Mouse (Mus musculus): ENCODE measurements at regions not wholly inside any gene's neighbourhood (a gene's known extent, or its start where the extent isn't known, plus 50 kb on each side); places are given as distances from the start of the nearest gene placed in this dataset.
"Not testable (repeated sequence)": the region's sequence is repeated elsewhere in the genome, so short reads cannot be mapped to it uniquely, and the experiment has no call there.

DNA sequence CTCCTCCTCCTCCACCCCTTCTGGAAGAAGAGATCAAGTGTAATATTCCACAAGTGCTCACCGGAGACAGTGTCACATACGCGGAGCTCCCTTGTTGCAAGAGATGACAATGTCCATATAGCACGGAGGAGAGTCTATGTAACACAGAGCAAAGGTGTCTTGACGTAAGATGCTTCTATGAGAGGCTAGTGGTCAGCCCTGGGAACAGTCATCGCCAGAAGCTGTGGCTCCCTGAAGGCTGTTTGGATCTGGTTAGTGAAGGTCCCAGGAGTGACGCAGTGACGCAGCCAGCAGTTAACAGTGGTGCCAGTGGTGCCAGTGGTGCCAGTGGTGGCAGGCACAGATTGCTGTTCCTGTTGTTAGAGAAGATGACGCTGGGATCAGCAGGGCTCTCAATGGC, 66.9 kb downstream of the Twistnb start:
- Histone ChIP-seq H3K27ac (no peak overlapping the region), H3K4me3 (no peak overlapping the region), H3K9me3 (no peaks in the 10 kb centered on the region), H3K9ac (no peak overlapping the region), H3K4me1 (no peaks in the 10 kb centered on the region), H3K27me3 (no peaks in the 10 kb centered on the region), H3K36me3 (no peaks in the 10 kb centered on the region), H3K4me2 (no peak overlapping the region)
- ATAC-seq (ENCODE audit: borderline replicate concordance, extremely low read depth, low FRiP score, low TSS enrichment) = no peak
- WGBS = 85% methylated on average over 9 of the region's 9 CpGs

GRCm38 (mm10) chr12:33497319-33497892, 68.0 kb downstream of the Twistnb start:
- H3K9ac ChIP-seq = no peak overlapping the region
- H3K4me3 ChIP-seq = no peak overlapping the region
- no peaks in the 10 kb centered on the region for H3K36me3 ChIP-seq
- H3K4me1 ChIP-seq = no peaks in the 10 kb centered on the region
- H3K9me3 ChIP-seq = no peaks in the 10 kb centered on the region
- no peak overlapping the region for H3K27ac ChIP-seq
- no peak for ATAC-seq (ENCODE audit: borderline replicate concordance, extremely low read depth, low FRiP score, low TSS enrichment)
- H3K4me2 ChIP-seq = no peak overlapping the region; the same call in 1 of the 2 replicates
- no peaks in the 10 kb centered on the region for H3K27me3 ChIP-seq
- WGBS = 28% methylated on average over 11 of the region's 11 CpGs

GRCm38 (mm10) chr12:33541566-33541965, 112.1 kb downstream of the Twistnb start:
- WGBS = 95% methylated on average over 7 of the region's 7 CpGs
- Histone ChIP-seq H3K9ac (no peak overlapping the region), H3K36me3 (no peaks in the 10 kb centered on the region), H3K4me3 (no peak overlapping the region), H3K4me1 (no peaks in the 10 kb centered on the region), H3K9me3 (no peaks in the 10 kb centered on the region), H3K27me3 (no peaks in the 10 kb centered on the region), H3K4me2 (no peak overlapping the region), H3K27ac (no peak overlapping the region)
- no peak for ATAC-seq (ENCODE audit: borderline replicate concordance, extremely low read depth, low FRiP score, low TSS enrichment)

- H3K27ac ChIP-seq; H3K4me3 ChIP-seq; H3K4me1 ChIP-seq; H3K4me2 ChIP-seq; H3K27me3 ChIP-seq; ATAC-seq (ENCODE audit: borderline replicate concordance, extremely low read depth, low FRiP score, low TSS enrichment); H3K36me3 ChIP-seq; H3K9ac ChIP-seq; H3K9me3 ChIP-seq: not testable (repeated sequence)
- WGBS = 41% methylated on average over 7 of the region's 7 CpGs
These were observed 122.2 kb downstream of the Twistnb start for GRCm38 (mm10) chr12:33551660-33552059.

- no peaks in the 10 kb centered on the region for H3K4me1 ChIP-seq
- H3K36me3 ChIP-seq = no peaks in the 10 kb centered on the region
These were observed 122.8 kb downstream of the Twistnb start for GRCm38 (mm10) chr12:33552231-33552630.

DNA sequence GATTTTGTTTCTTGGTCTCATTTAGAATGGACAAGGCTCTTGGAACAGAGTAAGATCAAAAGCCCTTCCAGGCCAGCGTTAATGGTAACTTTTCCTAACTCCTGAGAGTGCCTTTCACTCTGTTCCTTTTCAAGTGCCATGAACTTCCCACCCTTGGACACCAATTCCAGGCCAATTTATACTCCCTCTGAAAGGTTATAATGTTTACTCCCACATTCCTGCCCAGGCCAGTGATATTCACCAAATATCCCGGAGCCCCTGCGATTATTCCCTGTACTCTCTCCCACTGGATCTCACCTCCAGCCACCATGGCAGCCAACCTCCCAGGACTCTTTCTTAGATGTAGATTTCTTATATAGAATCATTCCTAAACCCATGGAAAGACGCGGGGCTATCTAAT, 123.2 kb downstream of the Twistnb start:
- WGBS = 87% methylated on average over 5 of the region's 5 CpGs
- Histone ChIP-seq H3K27ac (no peak overlapping the region), H3K27me3 (no peaks in the 10 kb centered on the region), H3K4me1 (no peaks in the 10 kb centered on the region), H3K9me3 (no peaks in the 10 kb centered on the region), H3K36me3 (no peaks in the 10 kb centered on the region), H3K9ac (no peak overlapping the region), H3K4me3 (no peak overlapping the region), H3K4me2 (no peak overlapping the region)
- no peak for ATAC-seq (ENCODE audit: borderline replicate concordance, extremely low read depth, low FRiP score, low TSS enrichment)

More at GRCm38 (mm10) chr12:33552231-33552630, 122.8 kb downstream of the Twistnb start:
- H3K27me3 ChIP-seq = no peaks in the 10 kb centered on the region
- no peak overlapping the region for H3K9ac ChIP-seq
- WGBS = 79% methylated on average over 3 of the region's 3 CpGs
- no peak for ATAC-seq (ENCODE audit: borderline replicate concordance, extremely low read depth, low FRiP score, low TSS enrichment)
- no peaks in the 10 kb centered on the region for H3K9me3 ChIP-seq
- H3K4me2 ChIP-seq = no peak overlapping the region
- no peak overlapping the region for H3K4me3 ChIP-seq
- H3K27ac ChIP-seq = no peak overlapping the region

DNA sequence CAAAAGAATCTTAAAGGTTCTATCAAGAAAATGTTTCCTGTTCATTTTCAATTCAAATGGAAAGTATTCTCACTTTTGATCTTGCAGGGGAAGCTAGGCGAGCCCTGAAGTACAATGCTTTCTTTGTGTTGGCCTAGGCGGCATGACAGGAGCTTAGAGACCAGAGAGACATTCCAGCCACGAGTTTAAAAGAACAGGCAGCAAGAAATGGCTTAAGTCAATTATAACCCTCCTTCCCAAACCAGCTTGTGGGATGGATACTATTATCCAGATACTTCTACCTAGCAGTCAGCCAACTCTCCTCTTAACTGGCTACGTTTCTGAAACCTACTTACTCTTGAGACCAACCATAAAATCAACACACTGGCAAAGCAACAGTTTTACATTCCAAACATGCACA, 124.3 kb downstream of the Twistnb start:
- H3K36me3 ChIP-seq = no peaks in the 10 kb centered on the region
- no peaks in the 10 kb centered on the region for H3K27me3 ChIP-seq
- no peaks in the 10 kb centered on the region for H3K4me1 ChIP-seq
- H3K4me3 ChIP-seq = no peak overlapping the region
- H3K27ac ChIP-seq = no peak overlapping the region
- no peak overlapping the region for H3K9ac ChIP-seq
- no peak for ATAC-seq (ENCODE audit: borderline replicate concordance, extremely low read depth, low FRiP score, low TSS enrichment)
- no peak overlapping the region for H3K4me2 ChIP-seq
- H3K9me3 ChIP-seq = no peaks in the 10 kb centered on the region
- WGBS = 39% methylated on average over 4 of the region's 4 CpGs

GRCm38 (mm10) chr12:33561141-33561540, 131.7 kb downstream of the Twistnb start:
- ATAC-seq (ENCODE audit: borderline replicate concordance, extremely low read depth, low FRiP score, low TSS enrichment) = no peak
- H3K4me1 ChIP-seq = no peaks in the 10 kb centered on the region
- H3K4me3 ChIP-seq = no peak overlapping the region
- no peak overlapping the region for H3K9ac ChIP-seq
- no peak overlapping the region for H3K4me2 ChIP-seq
- H3K9me3 ChIP-seq = no peaks in the 10 kb centered on the region
- no peaks in the 10 kb centered on the region for H3K27me3 ChIP-seq
- no peaks in the 10 kb centered on the region for H3K36me3 ChIP-seq
- 46% methylated on average over 7 of the region's 7 CpGs for WGBS
- no peak overlapping the region for H3K27ac ChIP-seq

GRCm38 (mm10) chr12:33577877-33578428, 148.5 kb downstream of the Twistnb start:
- Histone ChIP-seq H3K27ac (no peak overlapping the region), H3K4me1 (no peaks in the 10 kb centered on the region), H3K36me3 (no peaks in the 10 kb centered on the region), H3K4me3 (no peak overlapping the region), H3K4me2 (no peak overlapping the region), H3K27me3 (no peaks in the 10 kb centered on the region), H3K9me3 (no peaks in the 10 kb centered on the region), H3K9ac (no peak overlapping the region)
- ATAC-seq (ENCODE audit: borderline replicate concordance, extremely low read depth, low FRiP score, low TSS enrichment) = no peak
- 55% methylated on average over 6 of the region's 6 CpGs for WGBS

DNA sequence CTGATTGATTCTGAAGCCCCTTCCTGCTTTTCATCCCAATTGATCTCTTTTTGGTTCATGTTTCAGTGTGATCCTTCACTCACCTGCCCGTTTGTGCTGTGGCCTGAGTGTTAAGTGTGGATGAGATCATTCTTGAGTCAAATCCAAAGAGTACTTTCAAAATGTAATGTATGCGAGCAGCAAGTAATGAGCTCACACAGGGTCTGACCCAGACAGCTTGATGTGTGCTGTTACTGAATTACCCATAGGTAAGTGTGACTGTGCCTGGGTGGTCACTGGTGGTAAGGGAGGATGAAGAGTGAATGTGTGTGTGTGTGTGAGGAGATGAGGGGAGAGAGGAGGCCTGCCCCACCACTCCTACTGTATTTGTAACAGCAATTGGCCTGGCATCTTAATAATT, 151.4 kb downstream of the Twistnb start:
- no peaks in the 10 kb centered on the region for H3K27me3 ChIP-seq
- no peak overlapping the region for H3K4me2 ChIP-seq
- 46% methylated on average over 2 of the region's 2 CpGs for WGBS
- no peaks in the 10 kb centered on the region for H3K36me3 ChIP-seq
- no peak for ATAC-seq (ENCODE audit: borderline replicate concordance, extremely low read depth, low FRiP score, low TSS enrichment)
- H3K4me3 ChIP-seq = no peak overlapping the region
- H3K9ac ChIP-seq = no peak overlapping the region
- H3K9me3 ChIP-seq = no peaks in the 10 kb centered on the region
- H3K4me1 ChIP-seq = no peaks in the 10 kb centered on the region
- no peak overlapping the region for H3K27ac ChIP-seq

DNA sequence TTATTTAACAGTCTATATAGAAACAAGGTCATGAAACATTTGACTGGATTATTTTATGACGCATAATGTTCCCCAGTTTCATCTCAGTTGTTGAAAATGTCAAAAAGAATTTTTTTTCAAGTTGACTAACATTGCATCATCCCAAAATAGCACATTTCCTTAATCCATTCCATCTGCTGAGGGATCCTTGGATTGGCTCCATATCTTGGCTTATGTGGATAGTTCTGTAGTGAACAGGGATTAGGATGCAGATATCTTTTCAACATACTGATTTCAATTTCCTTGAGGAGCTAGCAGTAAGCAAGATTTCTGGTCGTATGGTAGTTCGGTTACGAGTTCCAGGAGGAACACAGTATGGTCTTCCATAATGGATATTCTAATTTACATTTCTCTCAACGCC, 161.6 kb downstream of the Twistnb start:
- 80% methylated on average over 5 of the region's 5 CpGs for WGBS
- Histone ChIP-seq H3K27ac (no peak overlapping the region), H3K9ac (no peak overlapping the region), H3K27me3 (no peaks in the 10 kb centered on the region), H3K4me1 (no peaks in the 10 kb centered on the region), H3K4me3 (no peak overlapping the region), H3K4me2 (no peak overlapping the region), H3K9me3 (no peaks in the 10 kb centered on the region), H3K36me3 (no peaks in the 10 kb centered on the region)
- ATAC-seq (ENCODE audit: borderline replicate concordance, extremely low read depth, low FRiP score, low TSS enrichment) = no peak

- Histone ChIP-seq H3K4me1 (no peaks in the 10 kb centered on the region), H3K4me3 (no peak overlapping the region)
- 28% methylated on average over 6 of the region's 6 CpGs for WGBS
These were observed 163.0 kb downstream of the Twistnb start for GRCm38 (mm10) chr12:33592431-33592911.

GRCm38 (mm10) chr12:33592938-33593337, 163.5 kb downstream of the Twistnb start:
- H3K27ac ChIP-seq = no peak overlapping the region
- no peak for ATAC-seq (ENCODE audit: borderline replicate concordance, extremely low read depth, low FRiP score, low TSS enrichment)
- no peak overlapping the region for H3K4me3 ChIP-seq
- H3K4me1 ChIP-seq = no peaks in the 10 kb centered on the region
- 30% methylated on average over 17 of the region's 17 CpGs for WGBS
- H3K4me2 ChIP-seq = peak overlapping the region; percentile 28
- H3K9me3 ChIP-seq = no peaks in the 10 kb centered on the region
- H3K36me3 ChIP-seq = no peaks in the 10 kb centered on the region
- H3K27me3 ChIP-seq = no peaks in the 10 kb centered on the region
- no peak overlapping the region for H3K9ac ChIP-seq

More at GRCm38 (mm10) chr12:33592431-33592911, 163.0 kb downstream of the Twistnb start:
- Histone ChIP-seq H3K27me3 (no peaks in the 10 kb centered on the region), H3K4me2 (peak overlapping the region; percentile 28), H3K36me3 (no peaks in the 10 kb centered on the region), H3K9ac (no peak overlapping the region), H3K27ac (no peak overlapping the region), H3K9me3 (no peaks in the 10 kb centered on the region)
- no peak for ATAC-seq (ENCODE audit: borderline replicate concordance, extremely low read depth, low FRiP score, low TSS enrichment)

Data from lung, embryonic 15.5 days (tissue).